Comparison of ENCODE assay signal across 8 mouse cellular contexts in genomic region chr12:109527414-109528262, GRCm38 (mm10).
DNase-seq lines count a peak whose midpoint lies in the region; ATAC-seq and TF ChIP-seq lines count a peak whose summit lies in the region.

No protein-coding gene starts in this region.

- ATAC-seq in heart, postnatal 0 days (ENCODE audit: insufficient read depth, low read depth) = no peak
- no peak for ATAC-seq in embryonic facial prominence, embryonic 15.5 days (ENCODE audit: insufficient number of reproducible peaks, low FRiP score, low TSS enrichment, low read depth)
- peak; percentile 38; the same call in 1 of the 2 replicates for ATAC-seq in limb, embryonic 12.5 days (ENCODE audit: insufficient number of reproducible peaks, insufficient read depth, low FRiP score, low TSS enrichment, low read depth)
- no peak; the same call in 1 of the 2 replicates for ATAC-seq in neural tube, embryonic 14.5 days (ENCODE audit: low read depth)

- no peaks in the 10 kb centered on the region for H3K79me2 ChIP-seq in heart, adult 2 months (replicated peaks; ENCODE audit: control insufficient read depth, insufficient read depth, low read length)

- TF ChIP-seq EP300 in heart, postnatal 0 days (IDR thresholded peaks at IDR 0.05; ENCODE audit: low read depth) = no peak
- TF ChIP-seq EP300 in heart, adult 2 months (IDR thresholded peaks at IDR 0.05; ENCODE audit: insufficient read depth, low read depth, low read length) = no peak

- 0 out of 2 replicates have a peak, but pooled peaks cover 12% of the 10 kb centered on the region for H3K9me3 ChIP-seq in heart, postnatal 0 days (replicated peaks; ENCODE audit: control insufficient read depth, low read length)
- H3K9me3 ChIP-seq in embryonic facial prominence, embryonic 15.5 days (replicated peaks) = peaks cover 24% of the 10 kb centered on the region; the same call in 1 of the 2 replicates
- H3K9me3 ChIP-seq in limb, embryonic 12.5 days = peaks cover 54% of the 10 kb centered on the region
- H3K9me3 ChIP-seq in neural tube, embryonic 14.5 days (ENCODE audit: control insufficient read depth, low read length) = 0 out of 2 replicates have a peak, but pooled peaks cover 4% of the 10 kb centered on the region

- TF ChIP-seq CTCF in heart, postnatal 0 days (IDR thresholded peaks at IDR 0.05; ENCODE audit: low read depth) = no peak
- TF ChIP-seq CTCF in heart, adult 2 months (IDR thresholded peaks at IDR 0.05) = no peak

- DNase-seq in heart, postnatal 0 days (ENCODE audit: low spot score) = peak; percentile 11
- DNase-seq in heart, adult 2 months = no peak
- no peak for DNase-seq in cerebellum, postnatal 10 days
- DNase-seq in urinary bladder, postnatal 25 days (ENCODE audit: low spot score) = no peak
- DNase-seq in adrenal gland, postnatal 14 days = no peak

- H3K27ac ChIP-seq in heart, postnatal 0 days (ENCODE audit: low read depth) = no peak overlapping the region
- H3K27ac ChIP-seq in heart, adult 2 months = no peak overlapping the region
- H3K27ac ChIP-seq in embryonic facial prominence, embryonic 15.5 days (replicated peaks) = no peak overlapping the region
- no peak overlapping the region for H3K27ac ChIP-seq in limb, embryonic 12.5 days
- H3K27ac ChIP-seq in neural tube, embryonic 14.5 days (ENCODE audit: low read depth, low read length) = no peak overlapping the region

- no peak for TF ChIP-seq POLR2A in heart, adult 2 months (IDR thresholded peaks at IDR 0.05; ENCODE audit: insufficient read depth, low read depth, low read length)

- WGBS in heart, postnatal 0 days = 61% methylated on average over 29 of the region's 29 CpGs
- WGBS in heart, adult 2 months = 69% methylated on average over 29 of the region's 29 CpGs
- WGBS in embryonic facial prominence, embryonic 15.5 days = 60% methylated on average over 29 of the region's 29 CpGs
- WGBS in limb, embryonic 12.5 days = 49% methylated on average over 29 of the region's 29 CpGs
- 60% methylated on average over 29 of the region's 29 CpGs for WGBS in neural tube, embryonic 14.5 days

- H3K9ac ChIP-seq in heart, postnatal 0 days (replicated peaks; ENCODE audit: low read depth, low read length) = no peak overlapping the region
- no peak overlapping the region for H3K9ac ChIP-seq in heart, adult 2 months (ENCODE audit: low read depth, low read length)
- no peak overlapping the region for H3K9ac ChIP-seq in embryonic facial prominence, embryonic 15.5 days
- H3K9ac ChIP-seq in limb, embryonic 12.5 days (replicated peaks) = peak overlapping the region; percentile 47; the same call in 1 of the 2 replicates
- no peak overlapping the region for H3K9ac ChIP-seq in neural tube, embryonic 14.5 days (replicated peaks; ENCODE audit: low read depth, low read length)

- peak overlapping the region; percentile 53 for H3K4me2 ChIP-seq in heart, postnatal 0 days (ENCODE audit: low read depth, low read length)
- peak overlapping the region; percentile 46 for H3K4me2 ChIP-seq in embryonic facial prominence, embryonic 15.5 days (replicated peaks)
- H3K4me2 ChIP-seq in limb, embryonic 12.5 days = peak overlapping the region; percentile 60
- peak overlapping the region; percentile 45 for H3K4me2 ChIP-seq in neural tube, embryonic 14.5 days (ENCODE audit: low read depth, low read length)

- intact Hi-C loops in heart, adult 2 months (cut with DNase I) = no loop called here

- no peaks in the 10 kb centered on the region for H3K4me1 ChIP-seq in heart, postnatal 0 days (ENCODE audit: control insufficient read depth, insufficient read depth)
- H3K4me1 ChIP-seq in heart, adult 2 months (ENCODE audit: control insufficient read depth, insufficient read depth, low read length) = no peaks in the 10 kb centered on the region
- peaks cover 13% of the 10 kb centered on the region for H3K4me1 ChIP-seq in embryonic facial prominence, embryonic 15.5 days
- peaks cover 39% of the 10 kb centered on the region for H3K4me1 ChIP-seq in limb, embryonic 12.5 days (replicated peaks)
- H3K4me1 ChIP-seq in neural tube, embryonic 14.5 days (ENCODE audit: control insufficient read depth, insufficient read depth, low read length) = no peaks in the 10 kb centered on the region

- peak overlapping the region; percentile 30 for H3K4me3 ChIP-seq in heart, postnatal 0 days (ENCODE audit: low read depth, low read length)
- H3K4me3 ChIP-seq in heart, adult 2 months = no peak overlapping the region
- peak overlapping the region; percentile 28 for H3K4me3 ChIP-seq in embryonic facial prominence, embryonic 15.5 days (replicated peaks)
- peak overlapping the region; percentile 34 for H3K4me3 ChIP-seq in limb, embryonic 12.5 days (replicated peaks)
- H3K4me3 ChIP-seq in neural tube, embryonic 14.5 days (ENCODE audit: low read depth, low read length) = no peak overlapping the region

- H3K36me3 ChIP-seq in heart, postnatal 0 days (replicated peaks; ENCODE audit: control insufficient read depth, insufficient read depth, low read length) = no peaks in the 10 kb centered on the region
- H3K36me3 ChIP-seq in heart, adult 2 months (ENCODE audit: control insufficient read depth, insufficient read depth, low read length) = no peaks in the 10 kb centered on the region
- no peaks in the 10 kb centered on the region for H3K36me3 ChIP-seq in embryonic facial prominence, embryonic 15.5 days
- H3K36me3 ChIP-seq in limb, embryonic 12.5 days = peaks cover 8% of the 10 kb centered on the region; the same call in 1 of the 2 replicates
- no peaks in the 10 kb centered on the region for H3K36me3 ChIP-seq in neural tube, embryonic 14.5 days (ENCODE audit: control insufficient read depth, insufficient read depth, low read length)

- H3K27me3 ChIP-seq in heart, postnatal 0 days (ENCODE audit: control insufficient read depth, insufficient read depth, low read length) = no peaks in the 10 kb centered on the region
- no peaks in the 10 kb centered on the region for H3K27me3 ChIP-seq in heart, adult 2 months (ENCODE audit: control insufficient read depth, insufficient read depth, low read length)
- H3K27me3 ChIP-seq in embryonic facial prominence, embryonic 15.5 days = no peaks in the 10 kb centered on the region
- H3K27me3 ChIP-seq in limb, embryonic 12.5 days = no peaks in the 10 kb centered on the region
- no peaks in the 10 kb centered on the region for H3K27me3 ChIP-seq in neural tube, embryonic 14.5 days (ENCODE audit: control insufficient read depth, insufficient read depth, low read length)

Comparison
In these comparisons a context has a peak if more than half of its experiments do, and no peak if none do; other contexts are left out.
1. H3K4me3 ChIP-seq: peak in heart, postnatal 0 days (single experiment), embryonic facial prominence, embryonic 15.5 days (single experiment) and limb, embryonic 12.5 days (single experiment); none in heart, adult 2 months (single experiment) and neural tube, embryonic 14.5 days (single experiment).
2. Peak in every context shown above with its lines, with median percentiles within 50 percentile points of each other: H3K4me2 ChIP-seq.